Mouse (Mus musculus) lung, adult 18-20 months (tissue): Measurements from ENCODE around the gene St7.

Source experiments
- DNase-seq, 2 experiments: peaks; one replicate each; pipeline ENCODE4 v3.0.0; 2022; ENCODE audit warnings: mixed read lengths in 2 of 2

St7 gene

DNA sequence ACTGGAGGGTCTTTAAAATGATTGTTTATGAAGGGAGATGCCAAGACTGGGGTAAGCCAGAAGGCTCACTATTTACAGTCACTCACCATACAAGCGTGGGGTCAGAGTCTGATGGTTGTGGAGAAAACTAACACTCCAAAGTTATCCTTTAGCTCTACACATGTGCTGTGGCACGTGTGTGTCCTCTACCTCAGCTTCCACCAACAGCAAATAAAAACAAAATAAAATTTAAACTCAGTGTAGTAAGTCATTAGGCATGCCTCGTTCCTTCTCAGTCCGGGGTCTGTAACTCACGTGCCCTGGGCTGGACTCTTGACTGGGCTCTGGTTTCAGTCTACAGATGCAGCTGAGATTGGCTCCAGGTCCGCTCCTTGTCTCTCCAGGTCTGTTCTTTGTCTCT, 27.3 kb downstream of the St7 start:
- no peak for DNase-seq

DNA sequence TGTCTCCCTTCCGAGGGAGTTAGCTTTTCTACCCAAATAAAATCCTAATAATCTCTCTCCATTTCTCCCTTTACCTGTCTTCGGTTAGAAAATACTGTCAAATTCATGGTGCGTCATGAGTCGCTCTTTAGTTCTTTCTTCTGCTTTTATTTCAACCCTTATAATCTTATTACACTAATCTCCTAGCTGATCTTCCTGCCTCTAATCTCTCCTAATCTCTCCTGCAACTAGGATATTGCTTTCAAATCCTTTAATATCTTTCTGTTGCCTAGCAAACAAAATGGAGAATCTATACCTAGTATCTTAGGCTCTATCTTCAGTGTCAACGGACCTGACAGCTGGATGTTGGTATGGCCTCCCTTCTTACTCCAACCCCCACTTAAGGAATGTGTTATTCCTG, 29.0 kb downstream of the St7 start:
- no peak for DNase-seq

DNA sequence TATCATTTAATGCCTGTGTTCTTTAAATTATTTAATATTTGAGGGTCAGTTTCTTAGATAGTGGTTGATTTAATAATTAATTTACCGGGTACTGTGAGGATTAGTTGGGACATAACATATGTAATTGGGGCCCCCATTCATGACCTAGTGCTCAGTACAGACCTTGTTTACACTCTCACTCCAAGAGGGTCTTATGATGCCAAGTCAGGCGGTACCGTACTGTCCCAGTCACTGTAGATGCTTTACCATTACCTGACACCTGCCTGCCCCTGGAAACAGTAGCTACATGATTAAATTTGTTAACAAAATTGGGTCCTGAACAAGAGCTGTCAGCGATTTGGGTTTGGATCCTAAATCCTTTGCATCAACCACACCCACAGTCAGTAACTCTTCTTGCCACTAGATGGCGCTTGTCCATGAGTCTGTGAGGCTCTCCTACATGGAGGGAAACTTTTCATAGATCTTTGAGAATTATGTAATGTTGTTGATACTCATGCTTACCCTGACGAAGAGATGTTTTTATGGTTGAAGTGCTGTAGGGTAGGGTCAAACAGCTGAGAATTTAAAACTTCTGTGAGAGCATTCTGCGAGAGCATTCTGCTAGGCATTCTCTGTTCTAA, 33.2 kb downstream of the St7 start:
- DNase-seq: peak; percentile 61 to 68

DNA sequence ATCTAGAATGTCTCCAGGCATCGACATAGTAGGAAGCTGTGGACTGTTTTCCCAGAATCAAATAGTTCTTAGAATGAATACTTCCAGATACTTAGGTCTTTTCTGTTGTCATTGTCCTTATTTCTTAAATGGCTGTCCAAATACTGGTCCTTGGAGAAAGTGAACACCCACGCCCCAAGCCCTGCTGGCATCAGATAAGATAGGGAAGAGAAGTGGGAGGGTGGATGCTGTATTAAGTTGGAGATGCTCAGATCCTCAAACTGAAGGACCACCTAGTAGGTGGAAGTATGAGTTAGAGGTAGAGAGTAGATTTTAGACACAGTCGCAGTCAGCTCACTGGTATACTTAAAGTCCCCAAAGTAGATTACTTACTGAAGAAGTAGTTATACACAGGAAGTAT, 34.5 kb downstream of the St7 start:
- no peak for DNase-seq

DNA sequence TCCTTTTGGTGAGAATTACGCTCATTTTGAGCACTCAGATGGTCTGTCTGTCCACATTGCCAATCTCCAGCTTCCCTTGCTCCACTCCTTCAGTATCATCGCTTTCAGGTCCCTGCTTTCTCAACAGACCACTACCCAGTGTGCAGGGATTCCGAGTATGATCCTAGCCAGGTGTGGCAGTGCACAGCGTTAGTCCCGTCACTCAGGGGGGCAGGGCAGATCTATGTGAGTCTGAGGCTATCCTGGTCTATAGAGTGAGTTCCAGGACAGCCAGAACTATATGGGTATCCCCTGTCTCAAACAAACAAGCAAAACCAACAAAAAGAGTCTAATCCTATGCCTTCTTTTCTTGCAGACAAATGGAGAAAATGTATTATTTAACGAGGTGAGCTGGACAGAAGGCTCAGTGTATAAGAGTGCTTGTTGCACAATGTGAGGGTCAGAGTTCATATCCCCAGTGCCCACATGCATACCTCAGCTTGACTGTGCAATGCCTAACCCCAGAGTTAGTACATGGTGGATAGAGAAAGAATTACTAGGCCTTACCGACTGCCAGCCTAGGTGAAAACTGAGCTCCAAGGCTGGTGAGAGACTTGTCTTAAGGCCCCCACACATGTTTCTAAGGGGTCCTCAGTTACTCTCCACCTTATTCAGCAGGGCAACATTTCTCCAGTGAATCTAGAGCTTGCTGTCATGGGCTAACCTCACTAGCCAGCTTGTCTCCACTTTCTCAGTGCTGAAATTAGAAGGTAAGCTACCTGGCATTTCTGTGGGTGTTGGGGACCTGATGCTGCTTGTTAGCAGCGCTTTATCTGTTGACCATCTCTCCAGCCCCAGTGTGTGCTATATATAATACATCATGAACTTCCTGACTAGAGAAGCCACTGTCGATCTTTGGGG, 35.4 kb downstream of the St7 start:
- no peak for DNase-seq

DNA sequence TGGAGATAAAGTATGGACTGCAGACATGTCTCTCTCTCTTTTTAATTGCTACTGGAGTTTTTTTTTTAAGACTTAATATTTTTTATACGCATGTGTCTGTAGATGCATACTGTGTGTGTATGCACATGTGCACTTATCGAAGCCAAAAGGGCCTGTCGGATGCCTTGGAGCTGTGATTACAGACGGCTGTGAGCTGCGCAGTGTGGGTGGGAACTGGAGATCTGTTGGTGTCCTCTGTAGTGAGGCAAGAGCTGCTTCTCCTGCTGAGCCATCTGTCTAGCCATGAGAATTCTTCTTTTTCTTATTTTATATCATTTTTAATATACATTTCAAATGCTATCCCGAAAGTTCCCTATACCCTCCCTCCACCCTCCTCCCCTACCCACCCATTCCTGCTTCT, 37.4 kb downstream of the St7 start:
- DNase-seq: no peak

DNA sequence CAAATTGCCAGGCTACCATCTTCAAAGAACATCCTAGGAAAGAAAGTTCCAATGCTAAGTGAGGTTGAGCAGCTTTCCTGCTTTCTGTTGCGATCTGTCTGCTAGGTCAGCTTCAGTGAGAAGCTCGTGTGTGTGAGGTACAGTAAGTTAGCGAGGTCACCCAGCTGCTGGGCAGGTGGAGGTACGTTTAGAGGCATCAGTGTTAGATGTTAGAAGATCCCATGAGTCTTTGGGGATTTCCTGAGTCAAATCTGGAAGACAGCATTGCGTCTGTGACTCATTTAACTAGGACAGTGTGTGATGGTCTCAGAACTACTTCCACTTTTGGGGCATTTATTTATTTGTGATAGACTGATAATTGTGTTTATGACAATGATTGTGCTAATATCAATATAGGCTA, 39.0 kb downstream of the St7 start:
- DNase-seq: no peak

DNA sequence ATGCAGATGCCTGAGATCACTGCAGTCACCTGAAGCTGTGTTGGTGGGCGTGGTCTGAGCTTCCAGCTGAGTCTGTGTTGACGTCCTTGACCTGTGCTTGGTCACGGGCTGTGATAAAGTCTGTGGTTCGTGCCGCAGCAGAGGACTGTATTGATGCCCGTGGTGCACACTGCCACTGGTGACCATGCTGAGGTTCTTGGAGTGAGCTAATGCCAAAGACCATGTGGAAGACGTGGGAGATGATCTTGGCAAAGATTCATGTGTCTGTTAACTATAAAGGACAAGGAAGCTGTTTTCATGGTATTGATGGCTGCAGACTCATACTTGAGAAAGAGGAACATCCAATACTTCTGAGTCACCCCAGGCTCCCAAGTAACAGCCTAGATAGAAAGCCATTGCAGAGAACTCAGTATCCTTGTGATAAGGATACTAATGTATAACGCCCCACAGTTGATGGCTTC, 41.2 kb downstream of the St7 start:
- peak in 1 of 2 experiments; percentile 10 for DNase-seq

DNA sequence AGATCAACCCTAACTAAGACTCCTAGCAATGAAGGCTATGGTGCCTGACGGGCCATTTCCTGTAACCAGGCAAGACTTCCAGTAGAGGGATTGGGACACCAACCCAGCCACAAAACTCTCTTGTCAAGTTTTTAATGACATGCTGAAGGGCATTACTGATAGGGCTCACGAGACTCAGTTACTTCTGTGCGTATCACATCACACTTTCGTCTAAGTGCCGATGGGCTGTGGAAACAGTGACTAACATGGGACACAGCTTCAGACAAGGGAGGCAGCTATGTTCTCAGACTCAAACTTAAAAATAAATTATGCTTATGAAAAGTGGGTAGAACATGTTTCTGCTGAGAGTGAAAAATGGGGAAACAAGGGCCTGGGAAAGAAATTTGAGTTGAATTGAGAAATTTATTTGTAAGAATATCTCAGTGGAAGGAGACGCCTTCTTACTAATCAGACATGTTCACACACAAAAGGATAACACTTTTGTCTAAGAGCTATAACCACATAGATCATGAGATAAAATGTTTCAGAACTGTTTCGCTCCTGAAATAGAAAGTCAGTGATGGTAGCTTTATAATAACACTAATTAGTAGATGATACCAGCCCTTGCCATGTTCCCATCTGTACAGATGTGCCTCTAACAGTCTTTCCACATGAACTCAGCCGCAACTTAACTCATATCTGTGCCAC, 44.7 kb downstream of the St7 start:
- no peak for DNase-seq

DNA sequence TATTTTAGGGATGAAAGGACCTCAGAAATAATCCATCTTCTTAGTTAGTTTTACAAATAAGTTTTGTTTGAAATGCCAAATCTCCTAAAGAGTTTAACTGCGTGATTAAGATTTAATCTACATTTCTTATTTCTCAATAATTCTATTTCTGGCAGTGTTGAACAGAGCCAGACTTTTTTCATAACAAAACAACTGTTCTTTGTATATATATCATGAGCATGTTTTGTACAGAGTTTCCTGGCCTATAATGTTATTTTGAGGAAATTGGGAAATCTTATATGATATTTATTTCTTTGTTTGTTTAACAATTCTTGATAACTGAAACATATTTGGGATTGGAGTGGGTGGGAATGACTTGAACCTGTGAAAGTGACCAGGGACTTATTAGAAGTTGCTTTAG, 47.4 kb downstream of the St7 start:
- no peak for DNase-seq

DNA sequence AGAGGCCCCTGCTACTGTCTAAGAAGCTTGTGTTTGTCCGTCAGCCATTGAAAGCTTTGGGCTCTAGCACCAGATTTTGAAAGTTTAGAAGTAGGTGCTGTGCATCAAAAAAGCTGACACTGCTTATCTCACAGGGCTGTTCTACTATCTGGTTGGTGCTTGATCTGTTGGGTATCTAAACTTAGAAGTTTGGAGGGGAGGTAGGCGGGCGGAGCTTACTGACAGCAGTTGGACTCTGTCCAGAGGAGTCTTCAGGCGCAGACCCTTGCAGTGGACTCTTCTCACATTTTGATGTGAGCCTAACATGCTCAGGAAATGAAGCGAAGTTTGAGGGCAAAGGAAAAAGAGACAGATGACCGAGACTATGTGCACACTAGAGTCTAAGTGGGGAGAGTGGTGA, 48.9 kb downstream of the St7 start:
- no peak for DNase-seq

DNA sequence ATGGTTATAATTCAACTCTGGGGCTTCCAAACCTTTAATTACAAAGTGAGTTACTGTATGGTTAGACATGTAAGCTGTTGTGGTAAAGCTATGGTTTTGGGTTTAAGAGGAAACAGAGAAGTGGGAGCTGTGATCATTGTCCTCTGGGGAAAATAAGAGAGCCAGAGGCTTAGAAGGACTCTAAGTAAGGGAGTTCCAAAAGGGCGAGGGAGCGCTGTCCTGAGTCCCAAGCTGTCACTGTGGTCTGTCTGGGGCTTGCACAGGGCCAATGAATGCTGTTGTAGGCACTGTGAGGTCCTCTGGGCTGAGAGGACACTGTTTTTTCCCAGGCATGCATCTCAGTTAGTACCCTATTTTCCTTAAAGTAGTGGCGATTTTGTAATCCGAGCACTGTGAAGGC, 49.5 kb downstream of the St7 start:
- DNase-seq: no peak

DNA sequence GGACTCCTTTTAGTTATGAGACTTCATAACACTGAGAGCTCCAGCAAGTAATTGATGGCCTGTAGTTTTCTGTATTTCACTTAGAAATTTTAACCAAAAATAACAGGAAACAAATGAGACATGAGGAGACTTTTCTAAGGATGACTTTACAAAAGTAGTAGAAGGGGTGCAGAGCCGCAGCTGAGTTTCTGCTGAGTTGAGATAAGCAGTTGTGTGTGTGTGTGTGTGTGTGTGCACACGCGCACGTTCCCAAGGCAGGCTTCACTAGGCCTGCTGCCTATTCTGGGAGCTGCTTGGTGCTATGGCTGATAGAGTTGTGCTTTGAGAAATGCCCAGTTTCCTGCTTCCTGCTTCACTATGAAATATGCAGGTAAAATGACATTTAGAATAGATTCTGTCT, 50.6 kb downstream of the St7 start:
- no peak for DNase-seq

DNA sequence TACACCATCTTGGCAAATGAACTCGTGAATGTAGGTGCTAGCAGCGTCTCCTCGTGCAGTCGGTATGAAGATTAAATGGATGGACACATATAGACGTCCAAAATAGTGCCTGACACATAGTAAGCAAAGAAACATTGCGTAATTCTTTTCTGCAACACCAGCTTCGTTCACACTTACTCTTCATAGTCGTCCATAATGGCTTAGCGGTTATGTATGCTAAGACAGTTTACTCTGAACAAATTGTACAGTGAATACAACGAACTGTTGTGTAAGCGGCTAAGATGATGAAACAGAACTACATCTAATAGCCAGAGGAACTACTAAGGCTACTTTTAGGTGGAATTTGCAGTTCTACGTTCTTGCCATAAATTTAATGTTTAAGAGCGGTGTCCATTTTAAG, 55.0 kb downstream of the St7 start:
- DNase-seq: peak in 1 of 2 experiments; percentile 14

DNA sequence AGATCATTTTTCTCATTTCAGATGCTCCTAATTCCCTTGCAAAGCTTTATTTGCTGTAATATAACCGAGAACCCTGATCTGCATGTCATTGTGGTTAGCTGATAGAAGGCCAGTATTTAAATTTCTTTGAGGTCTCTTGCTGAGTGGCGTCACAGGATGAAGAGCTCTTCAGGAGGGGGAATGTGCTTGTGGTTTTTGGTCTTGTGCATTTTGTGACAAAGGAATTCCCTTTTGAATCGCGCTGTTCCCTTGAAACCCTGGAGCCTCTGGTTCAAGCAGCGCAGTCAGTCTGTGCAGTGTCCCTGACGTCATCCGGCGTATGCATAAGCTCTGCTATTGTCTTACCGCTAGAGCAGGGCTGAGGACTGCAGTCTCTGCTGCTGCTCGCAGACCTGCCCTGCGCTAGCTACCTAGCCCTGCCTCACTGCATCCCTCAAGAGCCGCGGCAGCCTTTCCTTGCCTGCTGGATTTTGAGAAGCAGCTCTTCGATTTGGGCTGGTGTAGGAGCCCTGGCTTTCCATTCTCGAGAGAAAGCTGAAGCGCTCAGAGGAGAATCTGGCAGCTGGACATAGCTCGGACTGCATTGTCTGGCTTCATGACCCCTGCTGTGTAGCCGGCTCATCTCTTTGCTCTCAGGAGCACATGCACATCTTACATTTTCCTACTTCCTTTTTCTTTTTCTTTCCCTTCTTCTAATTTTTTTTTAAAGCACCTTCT, 56.3 kb downstream of the St7 start:
- DNase-seq: peak; percentile 64 to 76

DNA sequence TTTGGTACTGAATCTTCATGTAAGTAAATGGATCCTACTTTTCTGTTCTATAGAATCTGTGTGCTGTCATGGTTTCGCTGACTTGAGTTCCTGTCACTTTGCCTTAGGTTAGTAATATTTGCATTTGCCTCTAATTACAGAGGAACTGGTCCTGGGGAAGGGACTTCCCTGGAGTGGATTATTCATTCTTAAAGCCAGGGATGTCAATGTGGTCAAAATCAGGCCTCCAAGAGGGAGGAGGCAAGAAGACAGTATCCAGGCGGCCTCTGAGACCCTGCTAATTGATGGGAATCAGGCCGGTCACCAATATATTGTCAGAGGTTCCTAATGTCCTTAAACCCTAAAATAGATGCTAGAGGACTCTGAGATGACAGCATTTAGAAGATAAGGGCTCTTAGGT, 56.9 kb downstream of the St7 start:
- no peak for DNase-seq

DNA sequence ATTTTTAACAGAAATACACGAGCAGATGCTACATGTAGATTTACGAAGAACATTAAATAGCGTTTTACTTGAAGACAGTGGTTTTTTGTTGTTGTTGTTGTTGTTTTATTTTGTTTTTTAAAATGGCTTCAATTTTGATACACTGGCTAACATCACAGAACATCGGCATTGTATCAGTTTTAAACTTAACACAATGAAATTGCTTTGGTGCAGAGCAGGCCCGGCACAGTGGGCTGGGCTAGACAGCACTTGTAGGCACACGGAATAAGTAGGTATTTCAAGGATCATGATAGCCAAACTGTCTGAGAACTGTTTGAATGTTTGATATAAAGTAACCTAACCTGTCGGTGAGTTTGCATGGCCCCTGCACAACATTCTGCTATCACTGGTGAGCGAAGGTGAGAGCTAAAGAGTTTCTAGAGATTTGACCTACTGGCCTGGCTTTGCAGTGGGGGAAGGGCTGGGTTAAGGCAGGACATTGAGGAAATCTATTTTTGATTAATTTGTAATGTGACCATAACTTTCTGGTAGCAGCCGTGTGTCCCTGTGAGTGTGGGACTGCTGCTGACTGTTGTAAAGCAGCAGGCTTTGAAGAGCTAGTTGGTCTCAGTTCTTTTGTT, 57.4 kb downstream of the St7 start:
- no peak for DNase-seq

DNA sequence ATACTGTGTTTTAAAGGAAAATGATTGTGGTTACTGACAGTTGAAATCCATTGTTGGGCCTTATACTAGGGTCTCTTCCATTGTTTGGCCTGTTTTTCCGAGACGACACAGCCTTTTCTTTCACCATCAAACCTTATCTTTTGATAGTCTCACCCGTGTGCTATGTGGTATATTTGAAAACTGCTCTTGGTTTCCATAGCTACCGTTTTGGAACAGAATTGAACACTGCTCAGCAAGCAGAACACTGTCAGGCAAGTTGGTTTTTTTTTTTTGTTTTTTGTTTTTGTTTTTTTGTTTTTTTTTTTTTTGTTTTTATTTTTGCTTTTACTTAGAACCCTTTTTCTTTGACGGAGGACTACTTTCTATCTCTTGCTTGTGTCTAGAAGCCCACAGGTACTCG, 58.2 kb downstream of the St7 start:
- no peak for DNase-seq

DNA sequence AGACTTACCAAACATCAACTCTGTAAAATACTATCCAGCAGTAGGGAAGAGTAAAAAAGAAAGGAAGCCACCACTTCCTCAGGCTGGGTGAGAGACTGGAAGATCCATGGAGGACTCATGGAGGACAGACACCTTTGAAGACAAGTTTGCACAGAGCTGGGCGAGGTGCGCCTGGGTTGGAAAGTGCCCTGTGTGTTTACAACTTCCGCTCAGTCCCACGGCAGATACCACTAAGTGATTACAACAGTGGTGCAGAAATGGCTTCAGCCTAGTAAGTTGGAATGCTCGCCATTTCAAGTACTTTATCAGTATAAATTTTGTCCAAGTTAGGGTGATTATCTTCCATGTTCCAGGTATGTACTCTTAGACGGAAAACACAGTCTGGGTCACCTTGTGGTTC, 63.2 kb downstream of the St7 start:
- DNase-seq: no peak

DNA sequence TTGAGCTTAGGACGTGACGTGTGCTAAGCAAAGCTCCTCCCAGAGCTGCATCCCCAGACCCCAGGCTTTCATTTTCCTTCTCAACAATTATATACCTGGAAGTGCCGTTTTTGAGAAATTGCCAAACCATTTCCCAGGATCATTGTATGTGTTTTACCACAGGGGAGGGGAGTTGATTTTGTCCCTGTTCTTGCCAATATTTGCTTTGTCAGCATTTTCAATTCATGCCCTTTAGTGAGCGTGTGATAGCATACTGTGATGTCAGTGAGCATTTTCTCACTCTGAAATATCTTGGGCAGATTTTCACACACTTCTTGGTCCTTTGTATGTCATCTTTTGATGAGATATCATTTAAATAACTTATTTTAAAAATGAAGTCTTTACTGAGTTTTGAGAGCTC, 65.8 kb downstream of the St7 start:
- no peak for DNase-seq

DNA sequence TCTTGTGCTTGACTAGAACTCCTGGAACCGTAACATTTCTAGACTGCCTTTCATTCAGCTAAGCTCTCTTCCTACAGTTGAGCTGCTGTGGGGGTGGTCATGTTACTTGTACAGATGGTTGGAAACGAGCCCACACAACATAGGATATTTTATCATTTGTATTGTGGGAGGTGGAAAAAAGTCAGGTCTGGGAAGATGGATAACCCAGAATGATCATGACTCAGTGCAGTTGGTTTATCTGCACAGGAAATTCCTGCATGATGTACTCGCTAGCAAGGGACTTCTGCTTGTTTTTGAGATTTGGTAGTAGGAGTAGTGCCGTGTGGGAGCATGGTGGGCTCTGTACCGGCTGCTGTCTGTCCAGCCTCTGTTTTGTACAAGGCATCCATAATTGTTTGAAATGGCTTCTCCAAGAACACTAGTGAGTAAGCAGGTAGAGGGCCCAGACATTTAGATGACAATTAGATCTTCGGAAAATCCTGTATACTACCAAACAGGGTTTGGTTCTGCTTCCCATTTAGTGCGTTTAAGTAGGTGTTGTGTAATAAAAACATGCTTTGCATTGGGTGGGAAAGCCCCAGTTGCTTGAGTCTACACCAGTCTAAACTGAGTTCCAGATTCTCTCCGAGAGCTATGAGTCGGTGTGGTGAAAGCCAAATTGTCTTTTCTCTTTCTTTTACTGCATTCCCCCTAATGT, 71.4 kb downstream of the St7 start:
- no peak for DNase-seq

DNA sequence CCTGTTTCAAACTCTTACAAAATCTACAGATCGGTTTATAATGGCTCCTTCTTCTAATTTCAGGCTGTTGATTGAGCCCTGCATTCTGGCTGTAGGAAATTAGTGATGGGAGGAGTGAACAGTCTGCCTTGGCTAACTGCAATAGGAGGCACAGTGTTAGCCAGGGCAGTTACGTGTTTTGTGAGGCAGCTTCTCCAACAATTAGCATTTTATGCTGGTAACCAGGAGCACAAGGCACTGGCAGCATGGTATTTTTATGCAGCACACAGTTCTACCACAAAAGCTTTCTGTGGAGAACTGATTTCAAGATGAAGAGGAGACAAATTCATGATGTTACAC, 71.9 kb downstream of the St7 start:
- DNase-seq: no peak
